Mouse (Mus musculus) gonadal fat pad, adult 2 months (tissue): Measurements from ENCODE around the gene Tshr. TPM values are rescaled to one million over a fixed set of nuclear protein-coding genes. Genes with fewer than 3 reads are reported as not detected.
A peak's percentile ranks its signal among the peaks of the same experiment; 100 is the strongest.
"Not testable (repeated sequence)": the region's sequence is repeated elsewhere in the genome, so short reads cannot be mapped to it uniquely, and the experiment has no call there.

Experiments
- DNase-seq: peaks from one replicate; pipeline ENCODE4 v3.0.0-alpha.2; 2012; ENCODE audit warnings: low read depth
- polyA plus RNA-seq: library from polyadenylated mRNA; depleted of rRNA; stranded (reverse); fragments of >200 nt; gene quantifications from 2 replicates; pipeline ENCODE4 v1.2.3, GENCODE M21; 2012; rRNA removed

Tshr gene
- polyA plus RNA-seq = 33.1 and 39.2 TPM in 2 replicates

- DNase-seq = peak; percentile 70
These were observed at the start of gene Tshr, which contains the start of gene Cep128 for GRCm38 (mm10) chr12:91384281-91385017. Tshr (plus strand) TSS chr12:91384563. Cep128 (minus strand) TSS chr12:91384409.

GRCm38 (mm10) chr12:91338656-91339055 lies 45.7 kb upstream of the Tshr start:
- not testable (repeated sequence) for DNase-seq

GRCm38 (mm10) chr12:91353783-91354182 lies 30.6 kb upstream of the Tshr start:
- no peak for DNase-seq

DNA sequence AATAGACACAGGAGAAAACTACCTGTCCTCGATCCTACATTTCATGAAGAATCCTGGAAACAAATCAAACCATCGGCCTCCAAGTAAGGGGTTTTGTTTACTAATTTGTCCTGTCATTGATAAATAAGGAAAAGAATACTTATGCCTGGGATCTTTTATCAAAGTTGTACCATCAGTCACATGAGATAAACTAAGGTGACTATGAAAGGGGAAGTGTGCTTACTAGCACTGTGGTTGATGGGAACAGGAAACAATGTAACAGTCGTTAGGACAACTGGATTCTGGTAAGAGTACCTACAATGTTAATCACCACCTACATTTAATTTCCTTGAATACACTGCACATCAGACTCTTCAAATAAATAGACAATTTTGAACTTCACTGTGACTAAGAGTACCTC lies 15.2 kb upstream of the Tshr start:
- DNase-seq = no peak

DNA sequence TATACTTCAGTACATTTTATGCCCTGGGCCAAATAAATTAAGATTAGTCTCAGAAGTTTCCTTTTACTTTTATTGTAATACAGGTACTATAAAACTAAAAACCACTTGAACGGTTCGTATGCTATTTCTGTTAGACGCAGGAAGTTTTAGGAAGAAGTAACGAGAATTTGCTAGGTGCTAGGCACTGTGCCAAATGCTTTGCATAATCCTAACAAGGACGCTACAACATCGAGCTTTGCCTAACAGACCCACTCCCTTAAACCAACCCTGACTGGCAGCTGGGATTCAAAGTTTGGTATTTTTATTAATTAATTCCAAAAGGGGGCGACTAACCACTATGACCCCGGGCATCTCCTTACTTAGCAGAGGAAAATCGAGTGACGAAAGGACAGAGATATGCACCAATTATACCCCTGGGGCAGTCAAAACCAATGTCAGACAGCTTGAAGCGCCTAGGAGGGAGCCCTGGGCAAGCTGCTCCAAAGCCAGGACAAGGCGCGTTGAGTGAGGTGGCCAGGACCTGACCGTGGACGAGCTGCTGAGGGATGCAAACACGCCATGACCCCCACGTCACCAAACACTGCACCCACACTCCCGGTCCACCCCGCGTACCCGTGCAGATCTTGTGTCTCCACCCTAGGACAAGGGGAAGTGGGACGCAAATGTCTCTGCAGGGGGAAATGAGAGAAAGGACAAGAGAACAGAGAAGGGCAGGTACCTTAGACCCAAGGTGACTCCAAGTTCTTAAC lies 673 bp upstream of the Tshr start:
- DNase-seq = no peak

DNA sequence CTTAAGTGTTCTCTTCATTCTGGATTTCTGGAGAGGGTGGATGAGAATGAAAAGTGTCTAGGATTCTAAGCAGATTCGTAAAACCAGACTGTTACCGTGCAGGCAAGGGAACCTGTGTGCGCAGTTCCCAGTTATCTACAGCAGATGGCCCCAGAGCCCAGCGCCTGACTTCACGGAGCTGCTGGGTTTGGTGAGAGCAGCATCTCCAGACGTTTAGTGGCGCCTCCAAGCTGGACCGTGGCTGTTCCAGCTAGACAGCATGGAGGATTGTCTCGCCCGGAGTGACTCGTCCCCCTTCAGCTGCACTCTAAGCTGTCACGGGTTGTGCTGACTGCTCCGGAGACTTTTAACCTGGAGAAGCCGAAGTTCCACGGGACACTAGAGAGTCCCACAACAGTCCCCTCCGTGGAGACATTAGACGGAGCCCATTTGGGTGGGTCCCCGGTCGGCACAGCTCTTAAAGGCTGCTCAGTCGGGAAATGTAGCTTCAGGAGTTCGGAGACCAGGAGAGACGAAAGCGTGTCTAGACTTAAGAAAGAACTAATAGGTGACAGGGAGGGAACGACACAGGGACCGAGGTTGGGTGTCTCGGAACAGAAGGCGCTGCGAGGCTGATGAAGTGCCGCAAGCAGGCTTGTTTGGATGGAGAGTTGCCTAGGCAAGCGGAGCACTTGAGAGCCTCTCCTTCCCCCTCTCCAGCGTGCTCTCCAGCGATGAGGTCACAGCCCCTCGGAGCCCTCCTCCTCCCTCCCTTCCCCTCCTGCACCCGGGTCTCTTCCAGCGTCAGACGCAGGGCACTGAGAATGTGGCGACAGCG lies 16.1 kb downstream of the Tshr start:
- no peak for DNase-seq

GRCm38 (mm10) chr12:91401049-91401352 lies 16.6 kb downstream of the Tshr start:
- no peak for DNase-seq

DNA sequence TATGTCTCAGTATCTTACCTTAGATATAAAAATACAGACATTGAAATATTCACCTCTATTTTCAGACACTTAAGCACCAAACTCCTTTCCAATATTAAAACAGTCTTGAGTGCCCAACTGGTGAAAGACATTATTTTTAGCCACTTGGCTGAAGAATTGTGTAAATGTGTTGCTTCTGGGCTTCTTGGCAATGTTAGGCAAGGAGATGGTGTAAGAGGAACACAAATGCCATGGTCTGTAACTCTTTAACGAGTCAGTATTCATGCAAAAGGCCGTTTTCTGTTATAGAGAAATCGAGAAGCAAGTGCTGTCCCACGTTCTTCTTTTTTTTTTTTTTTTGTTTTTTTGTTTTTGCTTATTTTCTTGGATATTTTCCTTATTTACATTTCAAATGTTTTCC lies 25.9 kb downstream of the Tshr start:
- no peak for DNase-seq

- DNase-seq = no peak
These were observed 28.3 kb downstream of the Tshr start for GRCm38 (mm10) chr12:91412461-91413182.

DNA sequence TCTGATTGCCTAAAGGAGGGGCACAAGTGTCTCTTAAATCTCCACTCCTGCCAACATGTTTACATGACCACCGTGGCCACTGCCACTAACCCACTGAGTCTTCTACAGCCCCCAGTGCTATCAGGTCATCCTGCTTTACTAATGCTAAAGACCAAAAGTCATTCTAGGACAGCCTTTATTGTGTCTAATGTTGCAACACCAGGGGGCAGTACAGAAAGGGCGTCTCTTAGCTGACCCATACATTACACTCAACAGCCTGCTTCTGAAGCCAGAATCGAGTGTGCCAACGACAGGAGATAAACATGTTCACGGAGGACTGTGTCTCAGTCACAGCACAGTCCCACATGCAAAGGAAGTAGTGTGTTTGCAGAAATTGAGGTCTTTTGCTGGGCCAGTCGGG lies 30.7 kb downstream of the Tshr start:
- DNase-seq = no peak

- no peak for DNase-seq
These were observed 32.5 kb downstream of the Tshr start for GRCm38 (mm10) chr12:91416828-91417227.

DNA sequence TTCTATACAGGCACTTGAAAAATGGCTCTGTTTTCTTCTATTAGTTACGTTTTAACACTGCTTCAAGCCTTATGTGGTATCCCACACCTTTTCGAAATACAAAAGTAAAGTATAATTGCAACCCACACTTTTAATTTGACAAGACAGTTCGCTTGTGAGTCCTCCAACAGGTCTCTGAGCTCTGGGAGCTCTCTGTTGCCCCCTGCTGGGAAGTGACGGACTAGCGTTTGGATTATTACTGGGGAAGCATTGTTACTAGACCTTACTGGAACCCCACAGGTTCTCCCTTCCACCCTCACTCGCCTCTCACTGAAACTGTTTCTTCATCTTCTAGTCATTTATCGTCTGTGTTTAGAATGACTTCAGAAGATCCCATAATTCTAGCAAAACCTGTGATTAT lies 34.4 kb downstream of the Tshr start:
- DNase-seq = no peak

GRCm38 (mm10) chr12:91421272-91421671 lies 36.9 kb downstream of the Tshr start:
- no peak for DNase-seq

GRCm38 (mm10) chr12:91423125-91423820 lies 38.9 kb downstream of the Tshr start:
- DNase-seq = no peak

DNA sequence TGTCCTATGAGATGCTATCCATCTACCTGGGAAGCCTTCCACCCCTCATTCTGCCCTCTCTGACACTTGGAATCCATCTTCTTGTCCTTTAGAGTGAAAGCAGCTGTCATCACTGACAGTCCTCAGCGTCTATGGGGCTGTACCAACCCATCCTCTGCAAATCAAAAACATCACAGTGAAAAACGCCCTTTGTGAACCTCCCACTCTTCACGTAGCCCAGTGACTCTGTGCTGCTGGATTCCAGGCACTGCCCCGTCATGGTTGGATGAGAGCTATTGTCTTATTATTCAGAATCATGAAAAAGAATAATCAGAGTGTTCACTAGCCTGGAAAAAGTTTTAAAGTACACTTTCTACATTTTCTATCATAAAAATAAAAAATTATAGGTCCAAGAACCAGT lies 42.1 kb downstream of the Tshr start:
- no peak for DNase-seq

DNA sequence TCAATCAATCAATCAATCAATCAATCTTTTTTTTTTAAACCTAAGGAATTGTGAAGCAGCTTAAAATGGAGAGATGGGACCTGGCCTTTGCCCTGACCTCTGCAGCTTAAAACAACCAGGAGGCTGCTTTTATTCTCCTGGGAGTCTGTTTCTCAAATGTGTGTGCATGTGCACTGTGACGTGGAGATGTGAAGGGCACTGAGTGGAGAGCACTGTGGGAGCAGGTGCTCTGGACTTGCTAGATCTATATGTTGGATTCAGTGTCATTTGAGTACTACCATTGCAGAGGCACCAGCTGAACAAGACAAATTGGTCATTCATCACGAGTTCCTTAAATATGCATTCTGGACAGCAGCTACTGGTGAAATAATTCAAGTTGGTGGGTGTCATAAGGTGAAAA lies 42.8 kb downstream of the Tshr start:
- DNase-seq = no peak

- no peak for DNase-seq
These were observed 97.9 kb downstream of the Tshr start for GRCm38 (mm10) chr12:91482195-91482733.

DNA sequence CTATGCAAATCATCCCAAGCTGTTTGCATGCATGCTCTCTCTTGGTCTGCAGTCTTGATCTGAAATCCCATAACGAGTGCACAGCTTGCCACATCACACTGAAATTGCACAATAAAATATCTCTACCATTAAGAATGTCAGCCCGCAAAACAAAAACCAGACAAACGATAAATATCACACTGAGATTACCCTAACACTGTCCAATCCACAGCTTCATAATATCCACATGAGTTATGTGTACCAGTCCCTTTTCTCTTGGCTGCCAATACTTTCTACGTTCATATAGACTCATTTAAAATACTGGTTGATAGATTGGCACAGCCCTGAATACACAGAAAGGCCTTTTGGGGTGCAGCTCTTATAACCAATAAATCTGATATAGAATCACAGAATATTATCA lies 102.0 kb downstream of the Tshr start:
- no peak for DNase-seq

GRCm38 (mm10) chr12:91488406-91488805 lies 104.0 kb downstream of the Tshr start:
- DNase-seq = no peak

GRCm38 (mm10) chr12:91495497-91496225 lies 111.3 kb downstream of the Tshr start:
- DNase-seq = no peak
